Mouse (Mus musculus): ENCODE data around the gene Nr1i3. TPM values are rescaled to one million over a fixed set of nuclear protein-coding genes. Genes with fewer than 3 reads are reported as not detected.

Gene Nr1i3
- polyA plus RNA-seq, 1 experiment from 2014 or later = 0.15 TPM

DNA sequence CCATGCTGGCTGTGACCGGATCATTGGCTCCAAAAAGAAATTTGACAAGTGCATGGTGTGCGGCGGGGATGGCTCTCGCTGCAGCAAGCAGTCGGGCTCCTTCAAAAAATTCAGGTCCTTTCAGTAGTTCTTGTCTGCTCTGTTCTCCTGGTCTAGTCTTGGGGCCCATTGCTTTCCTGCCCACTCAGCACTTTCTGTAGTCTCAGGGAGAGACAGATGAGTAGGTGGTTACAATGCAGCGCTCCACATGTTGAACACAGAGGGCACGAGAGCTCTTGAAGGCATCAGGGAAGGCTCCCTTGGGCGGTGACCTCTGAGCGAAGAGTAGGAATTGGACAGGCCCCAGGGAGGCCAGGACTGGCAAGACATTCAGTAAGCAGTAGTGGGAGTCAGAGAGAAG is 44.0 kb downstream of the Nr1i3 start:
- H3K4me1 ChIP-seq (ENCODE audit: control insufficient read depth, insufficient read depth, low read length) = 0 out of 2 replicates have a peak, but pooled peaks cover under 1% of the 10 kb centered on the region
- H3K4me2 ChIP-seq (ENCODE audit: low read depth, severe bottlenecking) = no peak overlapping the region
- ATAC-seq (ENCODE audit: insufficient number of reproducible peaks, low FRiP score, low TSS enrichment, low read depth) (no peak), DNase-seq (ENCODE audit: low spot score) (no peak)
- no peak overlapping the region for H3K9ac ChIP-seq (ENCODE audit: low read length)
- H3K36me3 ChIP-seq (ENCODE audit: control insufficient read depth, insufficient read depth, low read length) = peaks cover 5% of the 10 kb centered on the region
- no peaks in the 10 kb centered on the region for H3K27me3 ChIP-seq (ENCODE audit: control insufficient read depth, insufficient read depth, low read length)
- H3K27ac ChIP-seq (replicated peaks; ENCODE audit: low read depth, low read length) = no peak overlapping the region
- H3K9me3 ChIP-seq (ENCODE audit: control insufficient read depth, low read length) = no peaks in the 10 kb centered on the region
- 89% methylated on average over 9 of the region's 9 CpGs for WGBS
- no peak overlapping the region for H3K4me3 ChIP-seq (ENCODE audit: low read depth, low read length)

DNA sequence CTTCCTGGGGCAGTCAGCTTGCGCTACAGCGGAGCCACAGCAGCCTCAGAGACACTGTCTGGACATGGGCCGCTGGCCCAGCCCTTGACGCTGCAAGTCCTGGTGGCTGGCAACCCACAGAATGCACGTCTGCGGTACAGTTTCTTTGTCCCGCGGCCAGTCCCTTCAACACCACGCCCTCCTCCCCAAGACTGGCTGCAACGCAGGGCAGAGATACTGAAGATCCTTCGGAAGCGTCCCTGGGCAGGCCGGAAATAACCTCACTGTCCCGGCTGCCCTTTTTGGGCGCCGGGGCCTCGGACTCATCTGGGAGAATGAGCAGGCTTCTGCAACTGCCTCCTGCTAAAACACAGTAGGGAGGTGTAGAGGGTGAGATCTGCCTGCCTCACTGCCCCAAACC is 45.2 kb downstream of the Nr1i3 start:
- Histone ChIP-seq H3K36me3 (ENCODE audit: control insufficient read depth, insufficient read depth, low read length) (peaks cover 5% of the 10 kb centered on the region), H3K4me2 (ENCODE audit: low read depth, severe bottlenecking) (no peak overlapping the region), H3K27ac (replicated peaks; ENCODE audit: low read depth, low read length) (no peak overlapping the region), H3K4me1 (ENCODE audit: control insufficient read depth, insufficient read depth, low read length) (no peaks in the 10 kb centered on the region), H3K9me3 (ENCODE audit: control insufficient read depth, low read length) (no peaks in the 10 kb centered on the region), H3K27me3 (ENCODE audit: control insufficient read depth, insufficient read depth, low read length) (no peaks in the 10 kb centered on the region), H3K9ac (ENCODE audit: low read length) (no peak overlapping the region), H3K4me3 (ENCODE audit: low read depth, low read length) (no peak overlapping the region)
- WGBS = 73% methylated on average over 17 of the region's 17 CpGs
- no peak for ATAC-seq (ENCODE audit: insufficient number of reproducible peaks, low FRiP score, low TSS enrichment, low read depth)
- DNase-seq (ENCODE audit: low spot score) = no peak

DNA sequence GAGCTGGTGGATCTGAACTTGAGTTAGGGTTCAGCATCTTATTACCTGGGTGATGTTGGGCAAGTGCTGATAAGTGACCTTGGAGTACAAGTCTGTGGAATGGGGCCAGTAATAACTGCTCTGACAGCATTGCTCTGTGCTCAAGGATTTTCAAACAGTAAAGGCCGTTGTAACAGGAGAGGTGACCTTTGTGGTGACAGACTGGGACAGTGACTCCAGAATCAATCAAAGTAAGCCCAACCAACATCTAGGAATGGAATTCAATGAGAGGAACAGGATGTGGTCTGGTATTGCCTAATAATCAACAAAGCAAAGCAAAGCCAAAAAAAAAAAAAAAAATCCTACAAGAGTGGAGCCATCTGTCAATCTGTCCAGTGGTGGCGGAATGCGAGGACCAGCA is 46.5 kb downstream of the Nr1i3 start:
- Histone ChIP-seq H3K27me3 (ENCODE audit: control insufficient read depth, insufficient read depth, low read length) (no peaks in the 10 kb centered on the region), H3K9me3 (ENCODE audit: control insufficient read depth, low read length) (no peaks in the 10 kb centered on the region), H3K9ac (ENCODE audit: low read length) (no peak overlapping the region), H3K27ac (replicated peaks; ENCODE audit: low read depth, low read length) (no peak overlapping the region), H3K36me3 (ENCODE audit: control insufficient read depth, insufficient read depth, low read length) (0 out of 2 replicates have a peak, but pooled peaks cover 2% of the 10 kb centered on the region), H3K4me3 (ENCODE audit: low read depth, low read length) (no peak overlapping the region), H3K4me1 (ENCODE audit: control insufficient read depth, insufficient read depth, low read length) (no peaks in the 10 kb centered on the region), H3K4me2 (ENCODE audit: low read depth, severe bottlenecking) (no peak overlapping the region)
- DNase-seq (ENCODE audit: low spot score) (no peak), ATAC-seq (ENCODE audit: insufficient number of reproducible peaks, low FRiP score, low TSS enrichment, low read depth) (no peak)
- WGBS = 75% methylated on average over 3 of the region's 3 CpGs

DNA sequence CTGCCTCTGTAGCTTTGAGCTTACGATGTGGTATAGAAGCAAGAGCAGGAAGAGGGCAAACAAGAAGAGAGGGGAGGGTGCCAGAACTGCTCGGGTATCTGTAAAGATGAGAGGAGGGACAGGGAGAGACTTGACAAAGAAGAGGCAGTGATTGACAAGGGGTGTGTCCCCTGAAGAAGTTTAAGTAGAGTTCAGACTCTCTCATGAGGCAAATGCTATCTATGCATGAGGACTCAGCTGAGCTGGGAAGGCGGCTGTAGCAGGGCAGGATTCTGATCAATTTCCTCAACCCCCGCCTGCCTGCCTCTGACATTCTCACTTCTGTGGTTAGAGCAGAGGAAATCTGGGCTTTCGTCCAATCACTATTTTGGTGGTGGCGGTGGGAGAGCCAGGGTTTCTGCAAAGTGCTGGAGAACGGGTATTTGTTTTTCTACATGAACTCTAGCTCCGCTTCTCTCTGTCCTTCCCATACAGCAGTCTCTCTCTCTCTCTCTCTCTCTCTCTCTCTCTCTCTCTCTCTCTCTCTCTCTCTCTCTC is 48.9 kb downstream of the Nr1i3 start:
- Histone ChIP-seq H3K27ac (replicated peaks; ENCODE audit: low read depth, low read length) (no peak overlapping the region), H3K4me1 (ENCODE audit: control insufficient read depth, insufficient read depth, low read length) (no peaks in the 10 kb centered on the region), H3K4me2 (ENCODE audit: low read depth, severe bottlenecking) (no peak overlapping the region; the same call in 1 of the 2 replicates), H3K4me3 (ENCODE audit: low read depth, low read length) (no peak overlapping the region), H3K27me3 (ENCODE audit: control insufficient read depth, insufficient read depth, low read length) (no peaks in the 10 kb centered on the region), H3K9me3 (ENCODE audit: control insufficient read depth, low read length) (no peaks in the 10 kb centered on the region), H3K36me3 (ENCODE audit: control insufficient read depth, insufficient read depth, low read length) (0 out of 2 replicates have a peak, but pooled peaks cover 2% of the 10 kb centered on the region), H3K9ac (ENCODE audit: low read length) (no peak overlapping the region)
- ATAC-seq (ENCODE audit: insufficient number of reproducible peaks, low FRiP score, low TSS enrichment, low read depth) = no peak; the same call in 1 of the 2 replicates
- 8% methylated on average over 8 of the region's 8 CpGs for WGBS
- no peak for DNase-seq (ENCODE audit: low spot score)

DNA sequence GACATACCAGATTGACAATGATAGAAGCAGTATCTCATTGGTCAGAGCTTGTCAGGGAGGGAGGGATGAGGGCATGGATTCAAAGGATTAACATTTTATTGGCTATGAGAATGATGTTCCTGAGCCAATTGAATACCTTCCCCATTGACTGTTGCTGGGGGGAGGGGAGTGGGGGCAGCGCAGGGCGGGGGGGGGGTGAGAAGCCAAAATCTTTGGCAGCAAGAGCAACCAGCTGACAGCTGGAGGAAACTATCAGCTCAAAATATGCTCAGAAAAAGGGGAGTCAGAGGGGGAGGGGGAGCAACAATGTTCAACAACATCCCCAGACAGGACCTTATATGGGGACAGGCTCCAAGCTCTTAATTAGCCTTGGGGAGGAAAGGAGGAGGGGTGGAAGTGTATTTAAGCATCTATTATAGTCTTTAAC is 49.4 kb downstream of the Nr1i3 start:
- DNase-seq (ENCODE audit: low spot score) (no peak), ATAC-seq (ENCODE audit: insufficient number of reproducible peaks, low FRiP score, low TSS enrichment, low read depth) (peak; percentile 52; the same call in 1 of the 2 replicates)
- WGBS = 0% methylated on average over 2 of the region's 2 CpGs
- Histone ChIP-seq H3K4me1 (ENCODE audit: control insufficient read depth, insufficient read depth, low read length) (no peaks in the 10 kb centered on the region), H3K27ac (replicated peaks; ENCODE audit: low read depth, low read length) (no peak overlapping the region), H3K9me3 (ENCODE audit: control insufficient read depth, low read length) (no peaks in the 10 kb centered on the region), H3K36me3 (ENCODE audit: control insufficient read depth, insufficient read depth, low read length) (0 out of 2 replicates have a peak, but pooled peaks cover 2% of the 10 kb centered on the region), H3K27me3 (ENCODE audit: control insufficient read depth, insufficient read depth, low read length) (no peaks in the 10 kb centered on the region), H3K4me2 (ENCODE audit: low read depth, severe bottlenecking) (no peak overlapping the region; the same call in 1 of the 2 replicates), H3K9ac (ENCODE audit: low read length) (no peak overlapping the region), H3K4me3 (ENCODE audit: low read depth, low read length) (no peak overlapping the region)

DNA sequence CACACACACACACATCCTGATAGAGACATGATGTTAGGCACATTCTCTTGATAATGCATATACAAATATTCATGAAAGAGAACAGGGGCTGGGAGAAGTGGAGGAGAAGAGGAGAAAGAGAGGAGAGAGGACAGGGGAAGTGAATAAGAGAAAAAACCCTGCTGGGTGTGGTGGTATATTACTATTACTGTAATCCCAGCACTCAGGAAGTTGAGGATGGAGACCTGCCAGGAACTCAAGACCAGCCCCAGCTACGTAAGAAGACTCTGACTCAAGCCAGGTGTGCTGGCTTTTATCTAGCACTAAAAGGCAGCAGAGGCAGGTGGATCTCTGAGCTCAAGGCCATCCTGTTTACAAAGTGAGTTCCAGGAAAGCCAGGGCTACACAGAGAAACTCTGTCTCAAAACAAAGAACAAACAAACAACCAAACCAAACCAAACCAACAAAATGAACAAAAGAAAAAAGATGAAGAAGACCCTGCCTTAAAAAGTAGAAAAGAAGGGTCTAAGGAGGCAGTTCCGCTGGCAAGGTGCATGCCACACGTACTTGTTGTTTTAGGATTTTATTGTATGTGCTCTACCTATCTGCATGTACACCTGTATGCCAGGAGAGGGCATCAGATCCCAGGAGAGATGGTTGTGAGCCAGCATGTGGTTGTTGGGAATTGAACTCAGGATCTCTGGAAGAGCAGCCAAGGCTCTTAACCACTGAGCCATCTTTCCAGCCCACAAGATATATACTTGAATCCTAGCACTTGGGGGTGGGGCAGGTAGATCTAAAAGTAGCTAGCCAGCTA is 50.1 kb downstream of the Nr1i3 start:
- Histone ChIP-seq H3K36me3 (ENCODE audit: control insufficient read depth, insufficient read depth, low read length) (0 out of 2 replicates have a peak, but pooled peaks cover under 1% of the 10 kb centered on the region), H3K27ac (replicated peaks; ENCODE audit: low read depth, low read length) (no peak overlapping the region), H3K9me3 (ENCODE audit: control insufficient read depth, low read length) (no peaks in the 10 kb centered on the region), H3K4me3 (ENCODE audit: low read depth, low read length) (no peak overlapping the region), H3K27me3 (ENCODE audit: control insufficient read depth, insufficient read depth, low read length) (no peaks in the 10 kb centered on the region), H3K9ac (ENCODE audit: low read length) (no peak overlapping the region), H3K4me2 (ENCODE audit: low read depth, severe bottlenecking) (no peak overlapping the region), H3K4me1 (ENCODE audit: control insufficient read depth, insufficient read depth, low read length) (no peaks in the 10 kb centered on the region)
- ATAC-seq (ENCODE audit: insufficient number of reproducible peaks, low FRiP score, low TSS enrichment, low read depth) (no peak), DNase-seq (ENCODE audit: low spot score) (no peak)
- WGBS = 84% methylated on average over 3 of the region's 3 CpGs

DNA sequence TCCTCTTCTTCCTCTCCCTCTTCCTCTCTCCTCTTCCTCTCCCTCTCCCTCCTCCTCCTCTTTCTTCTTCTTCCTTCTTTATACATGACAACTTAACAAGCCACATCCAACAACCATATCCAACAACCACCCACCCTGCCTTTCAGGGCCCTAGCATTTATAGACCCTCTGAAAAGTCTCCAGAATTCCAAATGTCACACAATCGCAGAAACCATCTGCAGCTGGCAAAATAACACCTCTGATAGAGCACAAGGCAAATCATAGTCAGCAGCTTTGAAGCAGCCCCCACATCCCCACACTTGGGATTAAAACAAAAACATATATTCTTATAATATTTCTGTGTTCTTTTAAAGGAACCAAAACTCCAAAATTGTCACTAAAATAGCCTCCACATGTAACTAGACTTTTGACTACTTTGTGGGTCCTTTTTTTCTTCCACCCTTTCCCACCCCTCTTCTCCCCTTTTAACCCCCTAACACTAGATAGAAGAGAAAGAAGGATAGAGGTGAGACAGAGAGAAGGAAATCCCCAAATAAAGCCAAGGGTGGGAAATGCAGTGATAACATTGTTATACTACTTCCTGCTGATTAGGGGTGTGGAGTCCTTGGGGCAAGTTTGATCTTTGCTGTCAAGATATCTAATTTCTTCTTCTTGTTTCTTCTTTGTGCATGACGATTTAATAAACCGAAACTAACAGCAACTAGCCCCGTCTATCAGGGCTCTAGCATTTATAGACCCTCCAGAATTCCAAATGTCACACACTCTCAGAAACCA is 52.4 kb downstream of the Nr1i3 start:
- 77% methylated on average over 4 of the region's 4 CpGs for WGBS

DNA sequence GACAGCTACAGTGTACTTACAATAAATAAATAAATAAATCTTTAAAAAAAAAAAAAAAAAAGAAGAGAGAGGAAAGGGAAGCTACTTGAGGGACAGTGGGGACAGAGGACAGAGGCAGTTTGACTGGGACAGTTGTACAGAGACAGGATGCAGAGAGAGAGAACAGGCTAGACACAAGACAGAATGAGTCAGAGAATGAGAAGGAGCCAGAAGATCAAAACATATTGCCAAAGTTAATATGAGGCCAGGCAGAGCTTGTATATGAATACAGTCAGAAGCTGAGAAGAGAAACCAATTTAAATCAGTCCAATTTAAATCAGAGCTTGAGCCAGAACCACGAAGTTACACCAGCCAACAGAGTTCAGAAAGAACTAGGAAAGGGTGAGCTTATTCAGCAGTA is 54.6 kb downstream of the Nr1i3 start:
- H3K4me2 ChIP-seq (ENCODE audit: low read depth, severe bottlenecking) = no peak overlapping the region
- H3K4me3 ChIP-seq (ENCODE audit: low read depth, low read length) = no peak overlapping the region
- 68% methylated on average over 1 of the region's 1 CpGs for WGBS
- no peak overlapping the region for H3K27ac ChIP-seq (replicated peaks; ENCODE audit: low read depth, low read length)
- peaks cover 6% of the 10 kb centered on the region for H3K4me1 ChIP-seq (ENCODE audit: control insufficient read depth, insufficient read depth, low read length)
- H3K9me3 ChIP-seq (ENCODE audit: control insufficient read depth, low read length) = no peaks in the 10 kb centered on the region
- H3K36me3 ChIP-seq (ENCODE audit: control insufficient read depth, insufficient read depth, low read length) = peaks cover 3% of the 10 kb centered on the region; the same call in 1 of the 2 replicates
- H3K9ac ChIP-seq (ENCODE audit: low read length) = no peak overlapping the region
- H3K27me3 ChIP-seq (ENCODE audit: control insufficient read depth, insufficient read depth, low read length) = no peaks in the 10 kb centered on the region
- DNase-seq (ENCODE audit: low spot score) (no peak), ATAC-seq (ENCODE audit: insufficient number of reproducible peaks, low FRiP score, low TSS enrichment, low read depth) (no peak)

More for the DNA sequence above, 52.4 kb downstream of the Nr1i3 start:
- Histone ChIP-seq H3K4me1 (ENCODE audit: control insufficient read depth, insufficient read depth, low read length) (peaks cover 4% of the 10 kb centered on the region), H3K27ac (replicated peaks; ENCODE audit: low read depth, low read length) (no peak overlapping the region), H3K4me3 (ENCODE audit: low read depth, low read length) (no peak overlapping the region), H3K4me2 (ENCODE audit: low read depth, severe bottlenecking) (no peak overlapping the region), H3K9ac (ENCODE audit: low read length) (no peak overlapping the region), H3K9me3 (ENCODE audit: control insufficient read depth, low read length) (no peaks in the 10 kb centered on the region), H3K27me3 (ENCODE audit: control insufficient read depth, insufficient read depth, low read length) (no peaks in the 10 kb centered on the region), H3K36me3 (ENCODE audit: control insufficient read depth, insufficient read depth, low read length) (no peaks in the 10 kb centered on the region)
- no peak for ATAC-seq (ENCODE audit: insufficient number of reproducible peaks, low FRiP score, low TSS enrichment, low read depth)
- DNase-seq (ENCODE audit: low spot score) = no peak

All from limb, embryonic 11.5 days (tissue).